Mouse (Mus musculus) C2C12 (cell line): ENCODE measurements around the gene Ppp1r12b.

Experiments used
- CEBPB ChIP-seq: IDR thresholded peaks from one replicate; pipeline ENCODE4 v1.6.1; 2011; ENCODE audit warnings: low read depth, mild to moderate bottlenecking, control low read depth, moderate library complexity
- CTCF ChIP-seq: IDR thresholded peaks from one replicate; pipeline ENCODE4 v1.5.1; 2011; ENCODE audit not compliant: control insufficient read depth, insufficient read depth, insufficient read length
- MAX ChIP-seq: IDR thresholded peaks from one replicate; pipeline ENCODE4 v1.6.1; 2011; ENCODE audit warnings: mild to moderate bottlenecking, control low read depth
- MYOG ChIP-seq: IDR thresholded peaks from one replicate; pipeline ENCODE4 v1.6.1; 2011; ENCODE audit not compliant: control insufficient read depth, insufficient read length; ENCODE audit errors: extremely low read depth
- USF1 ChIP-seq: IDR thresholded peaks from one replicate; pipeline ENCODE4 v1.6.1; 2011; ENCODE audit warnings: low read depth, mild to moderate bottlenecking, control low read depth, moderate library complexity

- TF ChIP-seq CEBPB (no peak), CTCF (no peak), USF1 (no peak), MAX (no peak), MYOG (no peak)
Measured at GRCm38 (mm10) chr1:134763776-134764438, 191.8 kb downstream of the Ppp1r12b start.
